Mouse (Mus musculus) C2C12 (cell line): ENCODE data around the gene Tas2r135. TPM values are rescaled to one million over a fixed set of nuclear protein-coding genes. Genes with fewer than 3 reads are reported as not detected.
A peak's percentile ranks its signal among the peaks of the same experiment; 100 is the strongest.

Experiments used
- H3K27me3 ChIP-seq: one replicate; pipeline ENCODE4 v1.6.1; 2011; ENCODE audit not compliant: control insufficient read depth, insufficient read depth, insufficient read length
- H3K36me3 ChIP-seq: one replicate; pipeline ENCODE4 v1.6.1; 2011; ENCODE audit not compliant: control insufficient read depth, insufficient read depth
- H3K4me3 ChIP-seq: one replicate; pipeline ENCODE4 v1.5.1; 2011; ENCODE audit warnings: mild to moderate bottlenecking, control low read depth; ENCODE audit not compliant: poor library complexity, insufficient read depth, severe bottlenecking
- H3K79me2 ChIP-seq: one replicate; pipeline ENCODE4 v1.6.1; 2011; ENCODE audit not compliant: control insufficient read depth, insufficient read depth
- H3K79me3 ChIP-seq: one replicate; pipeline ENCODE4 v1.6.1; 2011; ENCODE audit warnings: low read depth, control low read depth
- H3ac ChIP-seq: one replicate; pipeline ENCODE3; 2011; ENCODE audit warnings: low read depth; ENCODE audit not compliant: control insufficient read depth, insufficient read length
- CEBPB ChIP-seq: IDR thresholded peaks from one replicate; pipeline ENCODE4 v1.6.1; 2011; ENCODE audit warnings: low read depth, mild to moderate bottlenecking, control low read depth, moderate library complexity
- CTCF ChIP-seq: IDR thresholded peaks from one replicate; pipeline ENCODE4 v1.5.1; 2011; ENCODE audit not compliant: control insufficient read depth, insufficient read depth, insufficient read length
- FOSL1 ChIP-seq: IDR thresholded peaks from one replicate; pipeline ENCODE4 v1.8.0; 2011; ENCODE audit warnings: mild to moderate bottlenecking, low read length; ENCODE audit not compliant: poor library complexity, insufficient read depth, severe bottlenecking
- MAX ChIP-seq: IDR thresholded peaks from one replicate; pipeline ENCODE4 v1.6.1; 2011; ENCODE audit warnings: mild to moderate bottlenecking, control low read depth
- MYOD1 ChIP-seq: IDR thresholded peaks from one replicate; pipeline ENCODE4 v1.6.1; 2011; ENCODE audit warnings: low read depth; ENCODE audit not compliant: control insufficient read depth, insufficient read length
- MYOG ChIP-seq: IDR thresholded peaks from one replicate; pipeline ENCODE4 v1.6.1; 2011; ENCODE audit not compliant: control insufficient read depth, insufficient read length; ENCODE audit errors: extremely low read depth
- USF1 ChIP-seq: IDR thresholded peaks from one replicate; pipeline ENCODE4 v1.6.1; 2011; ENCODE audit warnings: low read depth, mild to moderate bottlenecking, control low read depth, moderate library complexity
- polyA plus RNA-seq: library from polyadenylated mRNA; unstranded; fragments of >200 nt; fragmentation: generic; extraction: Trizol; gene quantifications from one replicate; pipeline ENCODE4 v1.2.1, GENCODE M21; 2012; ENCODE audit warnings: missing spikeins

Gene Tas2r135
- polyA plus RNA-seq, 1 experiment: not detected

- TF ChIP-seq MYOG: no peak
- no peak for TF ChIP-seq CTCF
- no peak for TF ChIP-seq CEBPB
- no peak for TF ChIP-seq USF1
- TF ChIP-seq FOSL1: no peak
- H3K79me3 ChIP-seq: no peaks in the 10 kb centered on the region
- no peaks in the 10 kb centered on the region for H3K36me3 ChIP-seq
- H3K27me3 ChIP-seq: no peaks in the 10 kb centered on the region
- no peak overlapping the region for H3K4me3 ChIP-seq
- no peaks in the 10 kb centered on the region for H3K79me2 ChIP-seq
- H3ac ChIP-seq: no peak overlapping the region
Observed at GRCm38 (mm10) chr6:42381221-42381620, 24.0 kb upstream of the Tas2r135 start.

GRCm38 (mm10) chr6:42381916-42382381, 23.3 kb upstream of the Tas2r135 start:
- no peak overlapping the region for H3K4me3 ChIP-seq
- no peaks in the 10 kb centered on the region for H3K79me3 ChIP-seq
- TF ChIP-seq MYOG (no peak), MAX (no peak), FOSL1 (no peak), CTCF (no peak), MYOD1 (no peak), USF1 (no peak), CEBPB (no peak)
- H3K27me3 ChIP-seq: no peaks in the 10 kb centered on the region
- no peaks in the 10 kb centered on the region for H3K79me2 ChIP-seq
- no peaks in the 10 kb centered on the region for H3K36me3 ChIP-seq
- peak overlapping the region; percentile 69 for H3ac ChIP-seq

- Histone ChIP-seq H3K79me2 (no peaks in the 10 kb centered on the region), H3K79me3 (no peaks in the 10 kb centered on the region), H3ac (no peak overlapping the region), H3K36me3 (no peaks in the 10 kb centered on the region), H3K27me3 (no peaks in the 10 kb centered on the region), H3K4me3 (no peak overlapping the region)
- no peak for TF ChIP-seq MAX
- no peak for TF ChIP-seq USF1
- TF ChIP-seq MYOD1: no peak
- no peak for TF ChIP-seq CTCF
- TF ChIP-seq FOSL1: no peak
- TF ChIP-seq MYOG: no peak
Observed at GRCm38 (mm10) chr6:42383360-42383759, 21.9 kb upstream of the Tas2r135 start.

- H3K27me3 ChIP-seq: no peaks in the 10 kb centered on the region
- H3K4me3 ChIP-seq: no peak overlapping the region
- no peaks in the 10 kb centered on the region for H3K79me3 ChIP-seq
Observed at GRCm38 (mm10) chr6:42385635-42386034, 19.6 kb upstream of the Tas2r135 start.

GRCm38 (mm10) chr6:42391796-42392330, 13.4 kb upstream of the Tas2r135 start:
- TF ChIP-seq CTCF (no peak), MAX (no peak), MYOD1 (peak; percentile 3), CEBPB (no peak)
- no peaks in the 10 kb centered on the region for H3K79me2 ChIP-seq

More at GRCm38 (mm10) chr6:42385635-42386034, 19.6 kb upstream of the Tas2r135 start:
- H3K79me2 ChIP-seq: no peaks in the 10 kb centered on the region
- H3K36me3 ChIP-seq: no peaks in the 10 kb centered on the region
- TF ChIP-seq MYOD1 (peak; percentile 100), CTCF (no peak)
- H3ac ChIP-seq: no peak overlapping the region

GRCm38 (mm10) chr6:42395960-42396809, 9.0 kb upstream of the Tas2r135 start:
- Histone ChIP-seq H3K4me3 (no peak overlapping the region), H3K36me3 (no peaks in the 10 kb centered on the region), H3K79me3 (no peaks in the 10 kb centered on the region), H3K27me3 (no peaks in the 10 kb centered on the region), H3ac (no peak overlapping the region), H3K79me2 (no peaks in the 10 kb centered on the region)
- peak; percentile 70 for TF ChIP-seq MAX
- TF ChIP-seq CEBPB: peak; percentile 95
- no peak for TF ChIP-seq MYOD1

More at GRCm38 (mm10) chr6:42391796-42392330, 13.4 kb upstream of the Tas2r135 start:
- Histone ChIP-seq H3K79me3 (no peaks in the 10 kb centered on the region), H3K27me3 (no peaks in the 10 kb centered on the region), H3K36me3 (no peaks in the 10 kb centered on the region), H3ac (no peak overlapping the region), H3K4me3 (no peak overlapping the region)
